27 mouse cellular contexts compared by ENCODE assay signal in genomic region chr5:77379434-77380135, GRCm38 (mm10). TPM values are rescaled to one million over a fixed set of nuclear protein-coding genes. Genes with fewer than 3 reads are reported as not detected.
DNase-seq lines count a peak whose midpoint lies in the region; ATAC-seq and TF ChIP-seq lines count a peak whose summit lies in the region.
"Had no signal": no experiment of that assay in that cellular context is flagged by ENCODE, and none has a peak within 500 bp of the region (broad histone marks: within the 10 kb centered on the region; RNA-seq: fewer than 3 reads in every experiment).

No protein-coding gene starts in this region.

- no peaks in the 10 kb centered on the region for H3K9me3 ChIP-seq in kidney, embryonic 15.5 days (replicated peaks)
- no peaks in the 10 kb centered on the region for H3K9me3 ChIP-seq in midbrain, embryonic 13.5 days
- H3K9me3 ChIP-seq in midbrain, embryonic 16.5 days (replicated peaks; ENCODE audit: control insufficient read depth, low read length, poor library complexity, severe bottlenecking) = no peaks in the 10 kb centered on the region
- no peaks in the 10 kb centered on the region for H3K9me3 ChIP-seq in limb, embryonic 14.5 days (ENCODE audit: control insufficient read depth, low read length)
- H3K9me3 ChIP-seq: forebrain, embryonic 15.5 days; heart, embryonic 13.5 days; hindbrain, embryonic 13.5 days; megakaryocyte, embryonic 14.5 days had no signal

- 0 out of 2 replicates have a peak overlapping the region, but pooled peaks have one; percentile 5 for H3K27ac ChIP-seq in kidney, embryonic 15.5 days
- H3K27ac ChIP-seq in midbrain, embryonic 13.5 days = no peak overlapping the region
- H3K27ac ChIP-seq in midbrain, embryonic 16.5 days (ENCODE audit: low read length) = no peak overlapping the region
- no peak overlapping the region for H3K27ac ChIP-seq in limb, embryonic 14.5 days (replicated peaks; ENCODE audit: low read depth, low read length)
- H3K27ac ChIP-seq: forebrain, embryonic 15.5 days; heart, adult 2 months; heart, embryonic 13.5 days; hindbrain, embryonic 13.5 days; left cerebral cortex, adult 2 months; liver, embryonic 14.5 days had no signal

- no peak overlapping the region for H3K4me2 ChIP-seq in kidney, embryonic 15.5 days
- no peak overlapping the region for H3K4me2 ChIP-seq in midbrain, embryonic 13.5 days (replicated peaks)
- no peak overlapping the region for H3K4me2 ChIP-seq in midbrain, embryonic 16.5 days (ENCODE audit: low read length)
- H3K4me2 ChIP-seq in limb, embryonic 14.5 days (replicated peaks; ENCODE audit: low read depth, low read length, severe bottlenecking) = no peak overlapping the region
- H3K4me2 ChIP-seq: forebrain, embryonic 15.5 days; heart, embryonic 13.5 days; hindbrain, embryonic 13.5 days; lung, embryonic 14.5 days had no signal

- H3K9ac ChIP-seq in kidney, embryonic 15.5 days = no peak overlapping the region
- no peak overlapping the region for H3K9ac ChIP-seq in midbrain, embryonic 13.5 days (replicated peaks)
- H3K9ac ChIP-seq in midbrain, embryonic 16.5 days (ENCODE audit: low read depth, low read length) = no peak overlapping the region
- H3K9ac ChIP-seq in limb, embryonic 14.5 days (ENCODE audit: low read depth, low read length, severe bottlenecking) = no peak overlapping the region
- H3K9ac ChIP-seq: forebrain, embryonic 15.5 days; heart, embryonic 13.5 days; hindbrain, embryonic 13.5 days; liver, embryonic 14.5 days; lung, embryonic 14.5 days had no signal

- 54% methylated on average over 14 of the region's 14 CpGs for WGBS in kidney, embryonic 15.5 days
- WGBS in midbrain, embryonic 13.5 days = 71% methylated on average over 14 of the region's 14 CpGs
- WGBS in midbrain, embryonic 16.5 days = 68% methylated on average over 14 of the region's 14 CpGs
- 24% methylated on average over 14 of the region's 14 CpGs for WGBS in limb, embryonic 14.5 days

- TF ChIP-seq POLR2A in limb, embryonic 14.5 days (IDR thresholded peaks at IDR 0.05; ENCODE audit: borderline replicate concordance, extremely low read depth, insufficient read depth, insufficient read length) = no peak

- no peak for ATAC-seq in kidney, embryonic 15.5 days (replicated peaks; ENCODE audit: low FRiP score)
- ATAC-seq in midbrain, embryonic 13.5 days = peak; percentile 63; the same call in 1 of the 2 replicates
- ATAC-seq in midbrain, embryonic 16.5 days = no peak
- peak; percentile 47; the same call in 1 of the 2 replicates for ATAC-seq in limb, embryonic 14.5 days (ENCODE audit: low FRiP score, low read depth)
- no peak for ATAC-seq in granulocyte monocyte progenitor cell, adult 5-6 weeks (replicated peaks; ENCODE audit: poor library complexity, severe bottlenecking)
- ATAC-seq: activated CD4-positive, CD25-positive, alpha-beta regulatory T cell, adult 4 months; forebrain, embryonic 15.5 days; inflammation-experienced regulatory T-cells, adult 6 months had no signal

- no peaks in the 10 kb centered on the region for H3K27me3 ChIP-seq in kidney, embryonic 15.5 days
- peaks cover 5% of the 10 kb centered on the region; the same call in 1 of the 2 replicates for H3K27me3 ChIP-seq in midbrain, embryonic 13.5 days
- H3K27me3 ChIP-seq in midbrain, embryonic 16.5 days (ENCODE audit: control insufficient read depth, insufficient read depth, low read depth, low read length) = no peaks in the 10 kb centered on the region
- no peaks in the 10 kb centered on the region for H3K27me3 ChIP-seq in limb, embryonic 14.5 days (ENCODE audit: control insufficient read depth, insufficient read depth, low read length)
- H3K27me3 ChIP-seq: forebrain, embryonic 15.5 days; heart, embryonic 13.5 days; hindbrain, embryonic 13.5 days had no signal

- no peak for DNase-seq in kidney, adult 11 months
- DNase-seq in limb, embryonic 14.5 days (ENCODE audit: low spot score) = no peak
- DNase-seq in embryo, embryonic 10 days (ENCODE audit: low spot score) = no peak
- DNase-seq: adrenal gland, adult 8-10 months; cerebellum, adult 11-12 months; cerebellum, postnatal 14 days; embryo, embryonic 11 days; gastrocnemius, postnatal 25 days; heart, adult 2 months; kidney, adult 8-10 months; left cerebral cortex, postnatal 4 days; lung, embryonic 14.5 days; lung, postnatal 36 days; right cerebral cortex, postnatal 14 days had no signal

- no peak overlapping the region for H3K4me3 ChIP-seq in kidney, embryonic 15.5 days (replicated peaks)
- no peak overlapping the region for H3K4me3 ChIP-seq in midbrain, embryonic 13.5 days (replicated peaks)
- no peak overlapping the region for H3K4me3 ChIP-seq in midbrain, embryonic 16.5 days (ENCODE audit: low read depth, low read length)
- H3K4me3 ChIP-seq in limb, embryonic 14.5 days (replicated peaks; ENCODE audit: low read length) = no peak overlapping the region
- H3K4me3 ChIP-seq: forebrain, embryonic 15.5 days; heart, adult 2 months; heart, embryonic 13.5 days; hindbrain, embryonic 13.5 days; left cerebral cortex, adult 2 months; megakaryocyte, embryonic 14.5 days had no signal

- peaks cover 48% of the 10 kb centered on the region for H3K4me1 ChIP-seq in kidney, embryonic 15.5 days
- peaks cover 8% of the 10 kb centered on the region; the same call in 1 of the 2 replicates for H3K4me1 ChIP-seq in midbrain, embryonic 13.5 days (replicated peaks)
- H3K4me1 ChIP-seq in midbrain, embryonic 16.5 days (ENCODE audit: control insufficient read depth, insufficient read depth, low read length) = no peaks in the 10 kb centered on the region
- H3K4me1 ChIP-seq in limb, embryonic 14.5 days (ENCODE audit: control insufficient read depth, insufficient read depth, low read length) = peaks cover 2% of the 10 kb centered on the region; the same call in 1 of the 2 replicates
- H3K4me1 ChIP-seq: forebrain, embryonic 15.5 days; hindbrain, embryonic 13.5 days had no signal

- no peaks in the 10 kb centered on the region for H3K36me3 ChIP-seq in kidney, embryonic 15.5 days
- H3K36me3 ChIP-seq in midbrain, embryonic 13.5 days = no peaks in the 10 kb centered on the region
- no peaks in the 10 kb centered on the region for H3K36me3 ChIP-seq in midbrain, embryonic 16.5 days (ENCODE audit: control insufficient read depth, insufficient read depth, low read length)
- H3K36me3 ChIP-seq in limb, embryonic 14.5 days (ENCODE audit: control insufficient read depth, insufficient read depth, low read length) = no peaks in the 10 kb centered on the region
- H3K36me3 ChIP-seq: forebrain, embryonic 15.5 days; G1E; heart, embryonic 13.5 days; hindbrain, embryonic 13.5 days had no signal

RNA-seq across cellular contexts. Expression of gene Igfbp7, which starts 28.3 kb away (rescaled TPM):
- 343 and 354 TPM in 2 replicates for polyA plus RNA-seq in kidney, embryonic 15.5 days (2015; fragmentation: Nextera tagmentation; extraction: Ambion mirVana)
- 48.8 and 55.3 TPM in 2 replicates for polyA plus RNA-seq in midbrain, embryonic 13.5 days (2015; fragmentation: Nextera tagmentation; extraction: Ambion mirVana)
- 57.9 and 59.4 TPM in 2 replicates for polyA plus RNA-seq in midbrain, embryonic 16.5 days (2015; fragmentation: Nextera tagmentation; extraction: Ambion mirVana)
- polyA plus RNA-seq in limb, embryonic 14.5 days (2012; rRNA removed) = 81.5 and 102 TPM in 2 replicates
- 86.7 and 100 TPM in 2 replicates for polyA plus RNA-seq in limb, embryonic 14.5 days (2014; fragmentation: Nextera tagmentation; extraction: Ambion mirVana)
- total RNA-seq in granulocyte monocyte progenitor cell, adult 5-6 weeks (2014; fragmentation: Nextera tagmentation) = 4.6 TPM in 1 of 2 replicates, not detected in the other
- total RNA-seq in granulocyte monocyte progenitor cell, adult 5-6 weeks (2017) = 1.4 TPM in 1 of 2 replicates, not detected in the other
- total RNA-seq: G1E had no signal
- polyA plus RNA-seq: G1E had no signal

Comparison
In these comparisons a context has a peak if more than half of its experiments do, and no peak if none do; other contexts are left out.
1. ATAC-seq: peak in midbrain, embryonic 13.5 days (single experiment) and limb, embryonic 14.5 days (single experiment); none in kidney, embryonic 15.5 days (single experiment), midbrain, embryonic 16.5 days (single experiment) and granulocyte monocyte progenitor cell, adult 5-6 weeks (single experiment).